In the genomic region with DNA sequence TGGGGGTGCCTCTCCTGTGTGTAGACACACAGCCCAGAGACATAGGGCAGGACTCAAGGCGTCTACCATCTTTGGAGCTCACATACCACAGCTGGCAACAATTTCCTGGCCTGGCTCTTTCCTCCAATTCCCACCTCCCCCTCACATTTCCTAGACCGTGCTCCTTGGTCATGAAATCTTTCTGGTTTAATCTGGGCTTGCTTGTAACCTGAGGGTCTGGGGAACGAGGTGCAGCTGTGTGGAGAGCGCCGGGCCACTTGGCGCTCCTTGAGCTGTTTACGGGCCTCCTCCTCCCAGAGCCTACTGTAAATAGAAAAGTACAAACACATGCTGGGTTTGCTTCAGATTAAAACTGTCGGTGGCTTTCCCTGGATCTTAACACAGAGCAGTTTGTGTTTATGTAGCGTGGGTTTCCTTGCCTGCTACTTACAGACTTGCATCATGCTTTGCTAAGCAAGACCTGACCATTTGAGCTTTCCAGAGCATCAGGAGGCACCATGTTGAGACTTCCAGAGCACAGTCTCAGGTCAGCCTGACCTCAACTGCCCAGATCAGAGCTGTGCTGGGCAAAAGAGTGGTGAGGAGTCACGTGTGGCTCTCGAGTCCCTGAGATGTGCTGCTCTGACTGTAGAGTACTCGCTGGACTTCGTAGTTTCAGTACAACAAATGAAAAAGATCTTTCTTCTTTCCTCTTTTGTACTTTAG, we compare ENCODE assay signal across 11 mouse cellular contexts.
DNase-seq lines count a peak whose midpoint lies in the region; ATAC-seq lines count a peak whose summit lies in the region.
"Had no signal": no experiment of that assay in that cellular context is flagged by ENCODE, and none has a peak within 500 bp of the region (broad histone marks: within the 10 kb centered on the region; RNA-seq: fewer than 3 reads in every experiment).

No protein-coding gene starts in this region.

- H3K9me3 ChIP-seq in hindbrain, embryonic 12.5 days (replicated peaks): no peaks in the 10 kb centered on the region
- H3K9me3 ChIP-seq in hindbrain, embryonic 13.5 days: no peaks in the 10 kb centered on the region

- H3K9ac ChIP-seq in hindbrain, embryonic 12.5 days: no peak overlapping the region
- H3K9ac ChIP-seq in hindbrain, embryonic 13.5 days: no peak overlapping the region

- peaks cover 14% of the 10 kb centered on the region; the same call in 1 of the 2 replicates for H3K4me1 ChIP-seq in hindbrain, embryonic 12.5 days
- peaks cover 6% of the 10 kb centered on the region for H3K4me1 ChIP-seq in hindbrain, embryonic 13.5 days (replicated peaks)

- H3K4me2 ChIP-seq in hindbrain, embryonic 12.5 days (replicated peaks): no peak overlapping the region
- no peak overlapping the region for H3K4me2 ChIP-seq in hindbrain, embryonic 13.5 days

- DNase-seq in ovary, postnatal 36 days (ENCODE audit: low spot score): peak; percentile 65
- no peak for DNase-seq in ovary, postnatal 14 days (ENCODE audit: low spot score)
- DNase-seq in fibroblast of lung, adult 2 months (ENCODE audit: low read depth): peak; percentile 90
- no peak for DNase-seq in T-cell, adult 2 months (ENCODE audit: low spot score)
- DNase-seq in right cerebral cortex, postnatal 4 days: no peak
- DNase-seq: cerebellum, postnatal 36 days; gastrocnemius, postnatal 10 days; kidney, postnatal 10 days; left cerebral cortex, postnatal 4 days had no signal

- WGBS in hindbrain, embryonic 12.5 days: 59% methylated on average over 13 of the region's 13 CpGs
- 80% methylated on average over 13 of the region's 13 CpGs for WGBS in hindbrain, embryonic 13.5 days

- no peak for ATAC-seq in hindbrain, embryonic 12.5 days (ENCODE audit: low FRiP score)
- no peak for ATAC-seq in hindbrain, embryonic 13.5 days (ENCODE audit: low FRiP score)

- H3K27ac ChIP-seq in hindbrain, embryonic 12.5 days: peak overlapping the region; percentile 57
- H3K27ac ChIP-seq in hindbrain, embryonic 13.5 days: no peak overlapping the region

- no peaks in the 10 kb centered on the region for H3K36me3 ChIP-seq in hindbrain, embryonic 12.5 days
- no peaks in the 10 kb centered on the region for H3K36me3 ChIP-seq in hindbrain, embryonic 13.5 days

- H3K27me3 ChIP-seq in hindbrain, embryonic 12.5 days: no peaks in the 10 kb centered on the region; the same call in 1 of the 2 replicates
- H3K27me3 ChIP-seq in hindbrain, embryonic 13.5 days: no peaks in the 10 kb centered on the region

- H3K4me3 ChIP-seq in hindbrain, embryonic 12.5 days: no peak overlapping the region
- no peak overlapping the region for H3K4me3 ChIP-seq in hindbrain, embryonic 13.5 days

Comparison
In these comparisons a context has a peak if more than half of its experiments do, and no peak if none do; other contexts are left out.
1. DNase-seq: peak in ovary, postnatal 36 days (single experiment) and fibroblast of lung, adult 2 months (single experiment); none in ovary, postnatal 14 days (single experiment), T-cell, adult 2 months (single experiment) and right cerebral cortex, postnatal 4 days (single experiment).